Comparison of ENCODE assay signal across 16 mouse cellular contexts in genomic region chr8:121580465-121580864, GRCm38 (mm10). TPM values are rescaled to one million over a fixed set of nuclear protein-coding genes. Genes with fewer than 3 reads are reported as not detected.
DNase-seq lines count a peak whose midpoint lies in the region; ATAC-seq and TF ChIP-seq lines count a peak whose summit lies in the region.
"Had no signal": no experiment of that assay in that cellular context is flagged by ENCODE, and none has a peak within 500 bp of the region (broad histone marks: within the 10 kb centered on the region; RNA-seq: fewer than 3 reads in every experiment).

No protein-coding gene starts in this region.

- H3K27me3 ChIP-seq in forebrain, postnatal 0 days (ENCODE audit: insufficient read depth, low read length) = no peaks in the 10 kb centered on the region
- H3K27me3 ChIP-seq: embryonic facial prominence, embryonic 13.5 days; heart, embryonic 13.5 days; Patski had no signal

- no peak overlapping the region for H3K4me3 ChIP-seq in forebrain, postnatal 0 days (ENCODE audit: low read depth, low read length)
- H3K4me3 ChIP-seq: embryonic facial prominence, embryonic 13.5 days; heart, embryonic 13.5 days; neural tube, embryonic 13.5 days had no signal

- no peak overlapping the region for H3K27ac ChIP-seq in forebrain, postnatal 0 days (ENCODE audit: low read depth, low read length)
- H3K27ac ChIP-seq: heart, embryonic 13.5 days; hindbrain, postnatal 0 days; neural tube, embryonic 13.5 days had no signal

- 39% methylated on average over 9 of the region's 9 CpGs for WGBS in forebrain, postnatal 0 days

- peaks cover 11% of the 10 kb centered on the region for H3K4me1 ChIP-seq in forebrain, postnatal 0 days (ENCODE audit: insufficient read depth)

- no peak overlapping the region for H3K9ac ChIP-seq in forebrain, postnatal 0 days
- H3K9ac ChIP-seq: embryonic facial prominence, embryonic 13.5 days; heart, embryonic 13.5 days; neural tube, embryonic 13.5 days had no signal

- H3K9me3 ChIP-seq in forebrain, postnatal 0 days (ENCODE audit: low read length) = no peaks in the 10 kb centered on the region
- H3K9me3 ChIP-seq: embryonic facial prominence, embryonic 13.5 days; heart, embryonic 13.5 days; neural tube, embryonic 13.5 days had no signal

- TF ChIP-seq CTCF in forebrain, postnatal 0 days (IDR thresholded peaks at IDR 0.05; ENCODE audit: low read depth) = no peak

- DNase-seq in gastrocnemius, adult 18-20 months (ENCODE audit: low spot score) = peak; percentile 67
- no peak for DNase-seq in gastrocnemius, postnatal 4 days (ENCODE audit: low spot score in 2 of 2)
- DNase-seq in A20 (ENCODE audit: low read depth, low spot score) = peak; percentile 91
- DNase-seq in lung, postnatal 25 days (ENCODE audit: low spot score) = peak; percentile 81
- no peak for DNase-seq in forebrain, postnatal 0 days
- DNase-seq in frontal cortex, adult 2 months (ENCODE audit: extremely low spot score in 1 of 2, low spot score in 1 of 2) = no peak
- no peak for DNase-seq in adrenal gland, adult (ENCODE audit: inconsistent age in 2 of 2, low spot score in 1 of 2)
- DNase-seq: cerebellum, postnatal 10 days; kidney, postnatal 25 days had no signal

- no peaks in the 10 kb centered on the region for H3K36me3 ChIP-seq in forebrain, postnatal 0 days (ENCODE audit: insufficient read depth)
- H3K36me3 ChIP-seq: embryonic facial prominence, embryonic 13.5 days; heart, embryonic 13.5 days; neural tube, embryonic 13.5 days had no signal

- peak; percentile 18 to 23; a peak in 2 of 4 replicates for ATAC-seq in hematopoietic stem cell, adult 5-6 weeks (replicated peaks in 1 of 2; ENCODE audit: insufficient read depth in 1 of 2, low FRiP score in 2 of 2, low TSS enrichment in 1 of 2, low read depth in 1 of 2, poor library complexity in 2 of 2, severe bottlenecking in 2 of 2)
- ATAC-seq in forebrain, postnatal 0 days = no peak
- ATAC-seq: hindbrain, postnatal 0 days; Patski had no signal

- no peak overlapping the region for H3K4me2 ChIP-seq in forebrain, postnatal 0 days (ENCODE audit: low read depth)
- H3K4me2 ChIP-seq: embryonic facial prominence, embryonic 13.5 days; heart, embryonic 13.5 days; neural tube, embryonic 13.5 days had no signal

RNA-seq across cellular contexts. Expression of gene Fbxo31, which starts 1.9 kb away (rescaled TPM):
- 100 to 1,000 TPM; 130 to 173 TPM for total RNA-seq in gastrocnemius, adult 18-20 months (2021)
- 10 to 100 TPM; 52.8 to 68.4 TPM for total RNA-seq in gastrocnemius, postnatal 4 days (2021)
- 6.9 and 8.0 TPM in 2 replicates for total RNA-seq in hematopoietic stem cell, adult 5-6 weeks (2017)
- 52.1 and 58.3 TPM in 2 replicates for total RNA-seq in forebrain, postnatal 0 days (2014; rRNA removed)
- 31.5 and 38.2 TPM in 2 replicates for polyA plus RNA-seq in forebrain, postnatal 0 days (2015; fragmentation: Nextera tagmentation; extraction: Ambion mirVana)
- 70.9 and 77.2 TPM in 2 replicates for polyA plus RNA-seq in frontal cortex, adult 2 months (2012; rRNA removed)

RNA-seq across cellular contexts. Expression of gene Map1lc3b, which starts 9.7 kb away (rescaled TPM):
- total RNA-seq in gastrocnemius, adult 18-20 months (2021) = 100 to 1,000 TPM; 167 to 182 TPM
- total RNA-seq in gastrocnemius, postnatal 4 days (2021) = 100 to 1,000 TPM; 104 to 105 TPM
- total RNA-seq in hematopoietic stem cell, adult 5-6 weeks (2017) = 121 and 148 TPM in 2 replicates
- 262 and 284 TPM in 2 replicates for total RNA-seq in forebrain, postnatal 0 days (2014; rRNA removed)
- polyA plus RNA-seq in forebrain, postnatal 0 days (2015; fragmentation: Nextera tagmentation; extraction: Ambion mirVana) = 386 and 390 TPM in 2 replicates
- 128 and 152 TPM in 2 replicates for polyA plus RNA-seq in frontal cortex, adult 2 months (2012; rRNA removed)

RNA-seq across cellular contexts. Expression of gene 1700018B08Rik, which starts 36.3 kb away (rescaled TPM):
- not detected for total RNA-seq in gastrocnemius, adult 18-20 months (2021)
- not detected for total RNA-seq in gastrocnemius, postnatal 4 days (2021)
- total RNA-seq in hematopoietic stem cell, adult 5-6 weeks (2017) = not detected in 2 replicates
- not detected in 2 replicates for total RNA-seq in forebrain, postnatal 0 days (2014; rRNA removed)
- polyA plus RNA-seq in forebrain, postnatal 0 days (2015; fragmentation: Nextera tagmentation; extraction: Ambion mirVana) = not detected in 2 replicates
- polyA plus RNA-seq in frontal cortex, adult 2 months (2012; rRNA removed) = not detected in 2 replicates
- total RNA-seq: left cerebral cortex, postnatal 10 days had no signal
- polyA plus RNA-seq: embryonic facial prominence, embryonic 13.5 days; heart, embryonic 13.5 days; hindbrain, postnatal 0 days; neural tube, embryonic 13.5 days; Patski had no signal

Comparison
In these comparisons a context has a peak if more than half of its experiments do, and no peak if none do; other contexts are left out.
1. DNase-seq: peak in gastrocnemius, adult 18-20 months (single experiment), A20 (single experiment) and lung, postnatal 25 days (single experiment); none in gastrocnemius, postnatal 4 days (0 of 2), forebrain, postnatal 0 days (single experiment), frontal cortex, adult 2 months (0 of 2) and adrenal gland, adult (0 of 2).